Mouse (Mus musculus) thymus, adult 18-20 months (tissue): ENCODE results near the gene Bckdk.
"Not testable (repeated sequence)": the region's sequence is repeated elsewhere in the genome, so short reads cannot be mapped to it uniquely, and the experiment has no call there.

Experiments
- DNase-seq, 2 experiments: peaks; one replicate each; pipeline ENCODE4 v3.0.0; 2022; ENCODE audit warnings: mixed read lengths in 2 of 2

Gene Bckdk

DNA sequence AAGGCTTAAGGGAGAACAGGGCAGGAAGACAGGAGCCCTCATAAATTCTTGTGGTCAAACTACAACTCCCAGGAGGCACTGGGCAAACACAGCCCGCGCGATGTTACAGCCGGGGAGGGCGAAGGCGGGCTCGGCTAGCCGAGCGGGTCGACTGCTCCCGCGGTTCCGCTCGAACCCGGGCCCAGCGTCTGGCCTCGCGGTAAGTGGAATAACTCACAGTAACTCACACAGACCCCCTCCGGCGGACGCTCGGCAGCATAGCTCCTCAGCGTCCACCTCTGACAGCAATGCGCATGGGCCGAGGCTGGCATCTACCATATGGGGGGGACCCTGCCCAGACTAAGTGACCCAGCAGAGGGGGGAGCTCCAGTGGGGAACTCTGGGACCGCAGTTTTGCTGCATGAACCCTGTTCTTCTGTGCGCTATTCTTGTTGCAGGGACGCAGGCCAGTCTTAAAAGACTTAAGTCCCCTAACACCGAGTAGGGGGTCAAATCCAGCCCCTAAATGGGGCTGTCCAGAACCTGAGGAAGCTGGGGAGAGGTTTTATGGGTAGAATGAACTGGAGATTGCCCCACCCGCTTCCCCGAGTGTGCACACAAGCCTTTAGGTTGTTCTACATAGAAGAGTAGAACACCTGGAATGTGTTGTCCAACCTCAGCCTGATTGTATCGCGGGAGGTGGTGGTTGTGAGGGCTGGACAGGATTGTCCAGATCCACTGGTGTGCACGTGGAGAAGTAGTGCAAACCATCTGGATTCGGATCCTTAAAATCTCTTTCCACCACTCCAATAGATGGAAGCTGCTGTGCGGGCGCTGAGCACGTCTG, at the start of gene Bckdk:
Bckdk (plus strand) TSS at position 112 of the 826 bp plus-strand sequence.
- peak; percentile 57 to 62 for DNase-seq

GRCm38 (mm10) chr7:127858258-127858657, 45.6 kb upstream of the Bckdk start:
- no peak for DNase-seq

- DNase-seq = no peak
Observed at GRCm38 (mm10) chr7:127866434-127866833, 37.4 kb upstream of the Bckdk start.

DNA sequence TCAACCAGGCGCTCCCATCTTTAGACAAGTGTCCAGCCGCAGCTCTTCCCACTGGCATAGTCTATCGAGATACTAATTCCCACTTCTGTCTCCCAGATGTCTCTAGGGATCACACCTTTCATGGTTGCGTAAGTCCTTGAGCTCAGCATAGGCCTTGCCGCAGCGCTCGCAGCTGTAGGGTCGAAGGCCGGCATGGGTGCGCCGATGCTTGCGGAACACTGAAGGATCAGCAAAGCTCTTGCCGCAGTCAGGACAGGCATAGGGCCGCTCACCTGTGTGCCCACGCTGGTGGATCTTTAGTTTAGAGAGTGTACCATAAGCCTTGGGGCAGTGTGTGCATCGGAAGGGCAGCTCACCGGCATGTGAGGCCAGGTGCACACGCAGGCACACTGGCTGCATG, 36.2 kb upstream of the Bckdk start:
- no peak for DNase-seq

GRCm38 (mm10) chr7:127869149-127869810, 34.6 kb upstream of the Bckdk start:
- DNase-seq = no peak

DNA sequence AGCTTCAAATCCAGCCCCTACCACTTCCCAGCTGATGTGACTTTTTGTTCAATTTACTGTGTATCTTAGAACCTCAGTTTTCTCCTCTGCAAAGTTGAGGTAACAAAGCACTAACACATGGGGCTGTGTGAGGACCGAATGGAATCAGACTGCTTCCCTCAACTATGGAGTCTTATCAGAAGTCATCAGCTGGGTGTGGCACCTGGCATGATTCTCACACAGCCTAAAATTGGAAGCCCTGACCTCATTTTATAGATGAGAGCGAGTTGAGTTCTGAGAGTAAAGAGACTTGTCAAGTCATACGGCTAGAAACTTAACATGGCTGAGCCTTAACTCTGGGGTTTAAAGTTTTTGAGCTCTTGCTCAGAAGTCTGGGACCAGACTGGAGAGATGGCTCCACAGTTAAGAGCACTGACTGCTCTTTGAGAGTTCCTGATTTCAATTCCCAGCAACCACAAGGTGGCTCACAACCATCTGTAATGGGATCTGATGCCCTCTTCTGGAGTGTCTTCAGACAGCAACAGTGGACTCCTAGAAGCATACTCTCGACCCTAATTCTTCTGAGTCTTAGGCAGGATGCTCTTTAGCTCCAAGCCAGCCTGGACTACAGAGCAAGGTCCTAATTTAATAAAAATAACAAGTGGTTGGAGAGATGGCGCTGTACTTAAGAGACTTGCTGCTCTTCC, 33.6 kb upstream of the Bckdk start:
- no peak for DNase-seq

DNA sequence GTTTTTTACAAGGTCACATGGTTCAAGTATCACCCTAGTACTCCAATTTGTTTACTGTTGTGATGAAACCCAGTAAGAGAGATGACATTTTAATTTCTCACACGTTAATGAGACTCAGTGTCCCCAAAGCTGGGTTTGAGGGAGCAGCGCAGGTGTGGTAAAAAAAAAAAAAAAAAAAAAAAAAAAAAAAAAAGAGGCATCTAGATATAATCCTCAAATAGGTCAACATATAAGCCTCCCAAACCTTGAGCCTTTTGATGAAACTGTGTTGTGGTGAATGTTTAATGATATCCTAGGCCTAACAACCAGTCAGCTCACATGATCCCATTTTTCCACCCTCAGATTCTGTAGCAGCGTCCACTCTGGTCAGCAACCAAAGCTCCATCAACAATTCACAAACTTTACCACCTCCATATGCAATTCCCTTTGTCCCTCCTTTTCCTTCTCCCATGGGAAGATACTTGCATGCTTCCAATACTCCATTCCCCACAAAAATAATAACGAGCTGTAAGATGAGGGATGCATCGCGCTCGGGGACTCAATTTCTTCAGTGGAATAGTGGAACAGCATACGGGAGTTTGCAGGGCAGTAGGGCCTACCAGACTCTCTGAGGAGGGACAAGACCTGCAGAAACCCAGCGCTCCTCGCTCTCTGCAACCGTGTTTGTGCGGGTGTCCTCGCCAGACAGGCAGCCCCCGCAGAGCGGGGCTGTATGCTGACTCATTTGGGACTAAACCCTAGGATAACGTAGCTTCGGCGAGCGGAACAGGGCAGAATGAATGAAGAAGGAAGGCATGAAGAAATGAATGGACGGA, 28.9 kb upstream of the Bckdk start:
- no peak for DNase-seq

DNA sequence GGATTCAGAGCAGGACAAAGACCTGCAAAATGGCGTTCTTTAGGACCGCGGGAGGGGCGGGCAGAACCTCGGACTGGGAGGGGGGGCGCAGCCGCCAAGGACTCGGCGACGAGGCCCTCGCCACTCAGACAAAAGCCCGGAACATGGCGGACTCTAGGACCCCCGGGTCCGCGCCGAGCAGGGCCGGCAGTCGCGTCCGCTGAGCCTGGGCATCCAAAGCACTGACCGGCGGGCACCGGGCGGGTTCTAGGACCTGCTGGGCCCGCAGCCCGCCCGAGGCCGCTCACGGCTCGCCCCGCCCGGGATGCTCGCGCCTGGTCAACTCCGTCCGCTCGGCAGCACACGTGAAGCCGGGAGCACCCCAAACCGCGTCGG, 28.3 kb upstream of the Bckdk start:
- DNase-seq = peak; percentile 78 to 84

- peak; percentile 53 to 73 for DNase-seq
Observed at GRCm38 (mm10) chr7:127876041-127876466, 27.8 kb upstream of the Bckdk start, which contains the start of gene Zfp646. Gene Zfp646 (plus strand): TSS chr7:127876221.

DNA sequence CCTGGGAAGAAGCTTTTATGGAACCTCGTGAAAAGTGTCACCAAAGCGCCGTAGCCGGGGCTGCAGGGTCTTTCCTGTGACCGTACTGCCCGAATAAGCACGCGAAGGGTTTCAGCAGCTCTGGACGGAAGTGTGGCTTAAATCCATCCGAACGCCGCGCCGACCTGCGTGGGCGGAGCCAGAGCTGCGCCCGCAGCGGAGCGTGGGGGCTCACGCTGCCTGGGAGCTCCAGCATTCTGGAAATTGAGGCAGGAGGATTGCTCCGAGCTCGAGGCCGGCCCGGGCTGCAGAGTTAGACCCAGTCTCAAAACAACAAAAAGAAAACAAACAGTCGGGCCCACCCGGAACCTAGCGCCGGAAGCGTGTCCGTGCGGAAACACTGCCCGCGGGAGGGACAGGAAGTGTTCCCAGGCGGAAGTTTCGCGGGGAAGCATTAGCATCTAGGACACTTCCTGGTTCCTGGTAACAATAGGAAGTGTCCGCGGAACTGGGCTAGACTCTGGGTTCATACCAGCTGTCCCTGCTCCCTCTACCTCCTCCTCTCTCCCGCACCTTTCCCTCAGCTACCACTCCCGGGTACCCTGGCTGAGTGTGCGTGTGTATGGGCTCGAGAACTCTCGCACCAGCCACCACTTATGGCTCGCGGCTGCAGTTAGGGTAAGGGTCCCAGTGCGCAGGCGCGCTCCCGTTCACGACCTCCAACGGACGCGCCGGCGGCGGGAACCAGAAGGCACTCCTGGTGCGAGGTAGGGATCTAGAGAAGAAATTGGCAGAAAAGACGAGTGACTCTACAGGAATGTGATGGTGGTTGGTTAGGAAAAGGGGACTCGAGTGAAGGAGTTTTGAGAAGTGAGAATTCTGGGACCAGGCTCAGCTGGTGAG, 27.2 kb upstream of the Bckdk start, which contains the start of gene Zfp668:
Zfp668 (minus strand) TSS at position 362 of the 882 bp plus-strand sequence.
- DNase-seq = peak; percentile 64 to 81

DNA sequence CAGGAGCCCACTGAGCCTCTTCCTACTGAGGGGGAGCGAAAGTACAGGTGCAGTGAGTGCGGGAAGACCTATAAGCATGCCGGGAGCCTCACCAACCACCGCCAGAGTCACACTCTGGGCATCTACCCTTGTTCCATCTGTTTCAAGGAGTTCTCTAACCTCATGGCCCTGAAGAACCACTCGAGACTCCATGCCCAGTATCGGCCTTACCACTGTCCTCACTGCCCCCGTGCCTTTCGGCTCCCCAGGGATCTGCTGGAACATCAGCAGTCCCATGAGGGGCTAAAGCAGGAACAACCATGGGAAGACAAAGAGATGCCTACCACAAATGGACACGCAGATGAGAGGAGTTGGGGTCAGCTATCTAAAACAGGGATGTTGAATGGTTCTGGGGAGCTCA, 24.6 kb upstream of the Bckdk start:
- DNase-seq = no peak

DNA sequence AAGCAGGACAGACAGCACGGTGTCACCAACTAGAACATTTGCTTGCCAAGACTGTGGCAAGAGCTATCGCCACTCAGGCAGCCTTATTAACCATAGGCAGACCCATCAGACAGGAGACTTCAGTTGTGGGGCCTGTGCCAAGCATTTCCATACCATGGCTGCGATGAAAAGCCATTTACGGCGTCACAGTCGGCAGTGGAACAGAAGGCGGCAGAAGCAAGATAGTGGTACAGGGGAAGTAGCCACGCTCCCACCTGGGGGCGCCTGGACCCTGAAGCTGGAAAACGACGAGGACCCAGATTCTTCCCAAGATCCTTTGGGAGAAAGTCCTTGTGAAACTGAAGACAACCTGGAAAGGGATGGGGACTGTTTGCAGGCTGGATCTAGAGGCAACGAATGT, 23.5 kb upstream of the Bckdk start:
- DNase-seq = no peak

GRCm38 (mm10) chr7:127885951-127886350, 17.9 kb upstream of the Bckdk start:
- no peak for DNase-seq

DNA sequence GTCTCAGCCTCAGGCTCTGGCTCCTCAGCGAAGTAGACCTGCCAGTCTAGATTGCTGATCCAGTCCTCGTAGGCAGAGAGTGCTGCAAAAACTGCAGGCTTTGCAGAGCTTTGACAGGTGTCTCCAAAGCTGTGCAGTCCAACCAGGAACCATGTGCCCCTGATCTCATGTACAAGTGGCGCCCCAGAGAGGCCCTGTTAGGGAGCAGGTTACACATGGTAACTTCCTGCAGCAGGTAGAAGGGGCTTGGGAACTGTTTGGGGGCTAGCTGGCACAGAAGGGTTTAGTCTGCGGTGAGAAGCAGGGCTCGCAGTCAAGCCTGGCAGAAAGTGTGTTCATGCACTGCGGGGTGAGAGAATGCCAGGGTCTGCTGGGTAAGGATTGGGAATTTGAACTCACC, 17.3 kb upstream of the Bckdk start:
- DNase-seq = no peak

GRCm38 (mm10) chr7:127887191-127887590, 16.7 kb upstream of the Bckdk start:
- DNase-seq = no peak

GRCm38 (mm10) chr7:127887781-127888180, 16.1 kb upstream of the Bckdk start:
- no peak for DNase-seq

DNA sequence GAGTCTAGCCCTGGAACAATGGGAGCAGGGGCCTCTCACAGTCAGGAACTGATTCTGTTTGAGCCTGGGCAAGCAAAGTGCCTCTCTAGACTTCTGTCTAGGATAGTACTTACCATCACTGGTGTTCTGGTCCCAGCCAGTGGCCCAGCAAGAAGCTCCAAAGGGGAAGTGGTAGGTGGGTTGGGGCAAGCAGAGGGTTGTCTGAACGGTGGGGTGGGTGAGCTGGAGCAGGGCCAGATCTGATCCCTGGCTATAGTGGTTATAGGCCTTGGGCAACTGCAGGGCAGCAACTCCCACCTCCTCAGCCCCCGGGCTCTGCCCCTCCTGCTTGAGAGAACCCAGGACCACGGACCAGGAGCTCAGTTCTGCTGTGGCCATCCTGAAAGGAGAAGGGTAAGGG, 15.1 kb upstream of the Bckdk start:
- DNase-seq = no peak

- no peak for DNase-seq
Observed at GRCm38 (mm10) chr7:127890798-127891197, 13.1 kb upstream of the Bckdk start, which contains the start of gene Prss53. Gene Prss53 (minus strand): TSS chr7:127890970.

DNA sequence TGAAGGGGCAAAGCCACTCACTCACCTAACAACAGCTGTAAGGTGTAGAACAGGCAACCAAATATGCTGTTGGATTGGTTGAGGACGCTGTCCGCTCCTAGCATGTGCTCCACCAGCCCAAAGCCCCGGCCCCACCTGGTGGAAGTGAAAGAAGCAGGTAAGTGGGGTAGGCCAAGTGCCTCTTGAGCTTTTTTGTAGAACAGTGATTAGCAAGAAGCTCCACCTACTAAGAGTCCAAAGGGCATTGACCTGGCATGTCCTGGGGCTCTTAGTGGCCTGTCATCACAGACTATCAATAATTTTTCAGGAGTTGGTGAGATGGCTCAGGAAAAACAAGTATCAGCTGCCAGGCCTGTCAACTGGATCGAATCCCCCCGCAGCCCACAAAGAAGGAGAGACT, 9.4 kb upstream of the Bckdk start:
- no peak for DNase-seq

DNA sequence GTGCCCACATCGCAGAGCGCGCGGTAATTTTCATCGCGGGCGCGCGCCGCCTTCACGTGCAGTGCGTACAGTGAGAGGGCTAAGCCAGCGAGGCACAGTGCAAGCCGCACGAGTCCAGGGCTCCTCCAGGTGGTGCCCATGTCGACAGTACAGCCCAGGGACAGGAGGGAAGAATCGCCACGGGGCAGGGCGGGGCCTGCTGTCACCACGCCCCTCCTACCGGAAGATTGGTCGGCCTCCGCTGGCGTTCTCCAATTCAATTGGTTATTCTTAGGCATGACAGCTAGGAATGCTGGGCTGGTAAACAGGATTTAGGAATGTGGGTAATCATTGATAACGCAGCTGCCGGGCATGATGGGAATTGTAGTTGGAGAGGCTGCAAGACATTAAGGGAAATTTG, 8.4 kb upstream of the Bckdk start, which contains the start of the genes Gm21974 and Vkorc1:
Gm21974 (minus strand) TSS at position 13 of the 400 bp plus-strand sequence.
Vkorc1 (minus strand) TSS at position 176 of the 400 bp plus-strand sequence.
- DNase-seq = peak; percentile 83 to 88

GRCm38 (mm10) chr7:127895891-127896290, 8.0 kb upstream of the Bckdk start:
- DNase-seq = not testable (repeated sequence)
